Mouse (Mus musculus): ENCODE data around the gene Ndufs7. TPM values are rescaled to one million over a fixed set of nuclear protein-coding genes. Genes with fewer than 3 reads are reported as not detected.
A peak's percentile ranks its signal among the peaks of the same experiment; 100 is the strongest.

Ndufs7 gene
- polyA plus RNA-seq, 1 experiment from 2014 or later, result 444 TPM

DNA sequence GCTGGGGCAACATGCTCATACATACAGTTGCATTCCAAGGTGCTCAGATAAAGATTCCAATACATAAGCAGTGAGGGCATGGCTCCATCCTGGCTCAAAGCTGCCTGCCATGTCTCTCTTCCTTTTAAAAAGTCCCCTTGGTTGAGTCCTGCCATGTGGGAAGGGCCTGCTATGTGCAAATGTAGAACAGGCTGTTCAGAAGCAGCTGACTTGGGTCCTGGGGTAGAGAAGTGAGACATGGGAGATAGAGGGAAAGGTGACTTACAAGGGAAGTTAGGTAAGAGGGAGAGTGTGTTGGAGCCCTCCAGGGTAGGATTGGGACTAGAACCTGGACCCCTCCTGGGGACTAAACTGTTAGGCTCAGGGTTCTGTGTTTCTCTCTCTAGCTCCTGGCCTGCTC is 3.1 kb downstream of the Ndufs7 start:
- Histone ChIP-seq H3K9me3 (ENCODE audit: low read length) (no peaks in the 10 kb centered on the region), H3K9ac (replicated peaks; ENCODE audit: low read length) (no peak overlapping the region), H3K27ac (ENCODE audit: low read length) (no peak overlapping the region), H3K4me2 (replicated peaks; ENCODE audit: low read depth, low read length) (no peak overlapping the region), H3K4me1 (ENCODE audit: insufficient read depth, low read length) (peaks cover 17% of the 10 kb centered on the region), H3K36me3 (ENCODE audit: insufficient read depth, low read length) (peaks cover 39% of the 10 kb centered on the region), H3K27me3 (ENCODE audit: insufficient read depth, low read length) (no peaks in the 10 kb centered on the region), H3K4me3 (ENCODE audit: low read length) (no peak overlapping the region)
- ATAC-seq (ENCODE audit: low FRiP score, low TSS enrichment), result no peak

DNA sequence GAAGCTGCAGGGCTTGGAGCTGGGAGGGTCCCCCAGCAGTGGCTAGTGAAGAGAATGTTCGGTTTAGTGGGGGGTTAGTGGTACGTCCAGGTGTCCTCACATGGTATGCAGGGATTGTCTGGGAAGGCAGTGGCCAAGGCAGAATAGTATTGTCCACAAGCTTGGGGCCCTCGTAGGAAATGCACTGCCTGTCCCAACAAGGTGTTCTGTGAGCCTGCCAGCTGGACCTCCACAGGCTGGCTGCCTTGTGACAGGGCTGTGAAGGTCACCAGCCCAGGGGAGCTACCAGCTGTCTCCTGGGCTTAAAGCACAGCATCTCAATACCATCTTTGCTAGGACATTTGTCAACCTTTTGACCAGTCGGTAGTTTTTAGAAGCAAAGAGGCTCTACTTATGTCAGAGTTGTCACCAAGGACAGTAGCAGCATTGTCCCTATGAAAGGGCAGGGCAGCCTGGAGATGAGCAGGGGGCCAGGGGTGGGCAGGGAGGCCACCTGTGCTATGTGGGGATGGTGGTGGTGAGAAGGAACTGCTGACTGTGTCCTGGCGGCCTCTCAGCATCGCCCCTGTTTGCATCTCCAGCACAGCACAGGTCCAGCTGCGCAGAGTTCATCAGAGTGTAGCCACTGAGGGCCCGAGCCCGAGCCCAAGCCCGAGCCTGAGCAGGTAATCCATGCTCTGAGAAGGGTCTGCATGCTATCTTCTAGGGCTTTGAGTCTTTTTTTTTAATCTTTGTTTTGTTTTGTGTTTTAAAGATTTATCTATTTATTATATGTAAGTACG is 3.8 kb downstream of the Ndufs7 start:
- no peak for ATAC-seq (ENCODE audit: low FRiP score, low TSS enrichment)
- WGBS, result 95% methylated on average over 11 of the region's 11 CpGs
- Histone ChIP-seq H3K9me3 (ENCODE audit: low read length) (no peaks in the 10 kb centered on the region), H3K4me1 (ENCODE audit: insufficient read depth, low read length) (peaks cover 17% of the 10 kb centered on the region), H3K27me3 (ENCODE audit: insufficient read depth, low read length) (no peaks in the 10 kb centered on the region), H3K4me2 (replicated peaks; ENCODE audit: low read depth, low read length) (no peak overlapping the region), H3K27ac (ENCODE audit: low read length) (no peak overlapping the region), H3K36me3 (ENCODE audit: insufficient read depth, low read length) (peaks cover 43% of the 10 kb centered on the region), H3K4me3 (ENCODE audit: low read length) (no peak overlapping the region), H3K9ac (replicated peaks; ENCODE audit: low read length) (no peak overlapping the region)

DNA sequence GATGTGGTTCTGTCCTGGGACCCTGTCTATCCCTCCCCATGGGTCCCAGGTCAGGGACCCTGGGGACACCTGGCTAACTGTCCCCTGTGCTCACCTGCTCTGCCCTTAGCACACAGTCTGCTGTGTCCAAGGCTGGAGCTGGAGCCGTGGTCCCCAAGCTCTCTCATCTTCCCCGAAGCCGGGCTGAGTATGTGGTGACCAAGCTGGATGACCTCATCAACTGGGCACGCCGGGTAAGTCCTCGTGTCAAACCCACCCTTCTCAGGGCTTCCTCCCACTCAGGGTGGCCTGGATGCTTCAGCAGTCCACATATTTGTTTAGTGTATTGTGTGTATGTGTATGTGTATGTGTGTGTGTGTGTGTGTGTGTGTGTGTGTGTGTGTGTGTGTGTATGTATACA is 4.6 kb downstream of the Ndufs7 start:
- H3K9me3 ChIP-seq (ENCODE audit: low read length), result no peaks in the 10 kb centered on the region
- WGBS, result 87% methylated on average over 6 of the region's 6 CpGs
- H3K27me3 ChIP-seq (ENCODE audit: insufficient read depth, low read length), result no peaks in the 10 kb centered on the region
- peaks cover 10% of the 10 kb centered on the region for H3K4me1 ChIP-seq (ENCODE audit: insufficient read depth, low read length)
- no peak for ATAC-seq (ENCODE audit: low FRiP score, low TSS enrichment)
- H3K9ac ChIP-seq (replicated peaks; ENCODE audit: low read length), result no peak overlapping the region
- peaks cover 50% of the 10 kb centered on the region for H3K36me3 ChIP-seq (ENCODE audit: insufficient read depth, low read length)
- H3K4me2 ChIP-seq (replicated peaks; ENCODE audit: low read depth, low read length), result no peak overlapping the region
- H3K4me3 ChIP-seq (ENCODE audit: low read length), result no peak overlapping the region
- H3K27ac ChIP-seq (ENCODE audit: low read length), result no peak overlapping the region

DNA sequence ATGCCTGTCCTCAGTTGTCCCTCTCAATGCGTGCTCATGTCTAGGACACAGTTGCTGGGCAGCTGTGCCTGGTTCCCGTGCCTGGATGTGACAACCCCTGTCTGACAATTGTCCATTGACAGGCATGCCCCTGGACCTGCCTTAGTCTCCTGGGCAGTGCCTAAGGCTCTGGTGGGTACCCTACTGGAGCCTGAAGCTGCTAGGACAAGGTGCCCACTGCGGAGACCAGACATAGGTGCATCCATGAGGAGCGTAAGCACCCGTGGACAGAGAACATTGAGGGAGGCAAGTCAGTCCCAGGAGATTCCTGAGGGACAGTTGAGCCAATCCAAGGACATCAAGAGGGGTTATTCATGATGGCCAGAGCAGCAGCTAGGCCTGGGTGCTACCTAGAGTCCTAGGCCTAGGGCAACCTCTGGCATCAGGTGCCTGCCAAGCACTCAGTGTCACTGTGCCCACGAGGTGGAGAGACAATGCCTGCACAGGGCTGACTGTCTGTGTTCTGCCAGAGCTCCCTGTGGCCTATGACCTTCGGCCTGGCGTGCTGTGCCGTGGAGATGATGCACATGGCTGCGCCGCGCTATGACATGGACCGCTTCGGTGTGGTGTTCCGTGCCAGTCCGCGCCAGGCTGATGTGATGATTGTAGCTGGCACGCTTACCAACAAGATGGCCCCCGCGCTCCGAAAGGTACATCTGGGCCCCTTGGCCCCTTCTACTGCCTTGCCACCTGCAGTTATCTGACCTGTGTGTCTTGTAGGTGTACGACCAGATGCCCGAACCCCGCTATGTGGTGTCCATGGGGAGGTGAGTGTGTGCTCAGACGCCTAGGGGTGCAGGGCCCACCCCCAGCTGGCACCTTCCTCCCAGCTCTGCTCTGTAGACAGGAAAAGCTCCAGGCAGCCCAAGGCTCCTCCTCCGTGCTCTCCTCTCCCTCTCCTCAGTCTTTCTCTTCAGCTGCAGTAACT is 5.7 kb downstream of the Ndufs7 start:
- no peak overlapping the region for H3K27ac ChIP-seq (ENCODE audit: low read length)
- H3K9ac ChIP-seq (replicated peaks; ENCODE audit: low read length), result no peak overlapping the region
- no peaks in the 10 kb centered on the region for H3K27me3 ChIP-seq (ENCODE audit: insufficient read depth, low read length)
- ATAC-seq (ENCODE audit: low FRiP score, low TSS enrichment), result no peak
- H3K9me3 ChIP-seq (ENCODE audit: low read length), result no peaks in the 10 kb centered on the region
- peaks cover 14% of the 10 kb centered on the region for H3K4me1 ChIP-seq (ENCODE audit: insufficient read depth, low read length)
- H3K4me3 ChIP-seq (ENCODE audit: low read length), result no peak overlapping the region
- 93% methylated on average over 26 of the region's 26 CpGs for WGBS
- peaks cover 54% of the 10 kb centered on the region for H3K36me3 ChIP-seq (ENCODE audit: insufficient read depth, low read length)
- no peak overlapping the region for H3K4me2 ChIP-seq (replicated peaks; ENCODE audit: low read depth, low read length)

DNA sequence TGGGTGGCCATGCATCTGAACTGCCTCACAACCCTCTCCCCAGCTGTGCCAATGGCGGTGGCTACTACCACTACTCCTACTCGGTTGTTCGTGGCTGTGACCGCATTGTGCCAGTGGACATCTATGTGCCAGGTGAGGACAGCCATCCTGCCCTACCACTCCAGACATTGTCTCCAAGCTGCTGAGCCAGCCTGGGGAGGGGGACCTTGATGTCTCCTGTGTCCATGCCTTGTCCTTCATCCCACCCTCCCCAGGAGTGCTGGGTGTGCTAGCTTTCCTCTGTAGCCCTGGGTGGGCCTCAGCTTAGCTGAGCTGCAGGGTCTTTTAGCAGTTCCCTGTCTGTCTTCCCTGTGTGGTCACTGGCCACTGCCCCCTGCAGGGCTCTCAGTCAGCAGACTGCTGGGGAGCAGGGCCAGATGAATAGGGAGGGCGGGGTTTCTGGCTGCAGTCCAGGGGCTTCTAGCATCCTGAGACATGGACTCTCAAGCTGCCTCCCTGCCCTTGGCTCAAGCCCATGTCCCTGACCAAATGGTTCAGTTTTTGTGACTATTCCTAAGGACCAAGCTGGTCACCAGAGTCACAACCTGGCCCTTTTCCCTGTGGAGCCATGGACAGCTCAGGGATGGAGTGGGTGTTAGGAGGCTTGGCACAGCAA is 7.1 kb downstream of the Ndufs7 start:
- Histone ChIP-seq H3K27me3 (ENCODE audit: insufficient read depth, low read length) (no peaks in the 10 kb centered on the region), H3K36me3 (ENCODE audit: insufficient read depth, low read length) (peaks cover 54% of the 10 kb centered on the region), H3K27ac (ENCODE audit: low read length) (no peak overlapping the region)

DNA sequence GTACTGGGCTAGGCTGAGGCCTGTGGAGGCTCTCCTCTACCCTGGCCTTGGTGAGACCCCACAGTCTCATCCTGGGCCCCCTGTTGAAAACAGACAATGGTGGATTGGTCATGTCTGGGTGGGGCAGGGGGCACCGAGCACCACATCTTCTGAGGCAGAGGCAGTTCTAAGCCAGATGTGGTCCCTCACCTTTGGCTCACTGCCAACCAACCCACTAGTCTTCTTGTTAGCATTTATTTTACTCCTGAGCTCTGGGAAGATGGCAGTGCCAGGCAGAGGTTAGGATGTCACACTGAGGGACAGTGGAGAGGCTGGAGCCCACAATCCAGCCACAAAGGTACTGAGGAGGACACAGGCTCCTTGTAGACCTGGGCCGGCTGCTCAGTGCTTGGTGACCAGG is 9.0 kb downstream of the Ndufs7 start:
- Histone ChIP-seq H3K4me2 (replicated peaks; ENCODE audit: low read depth, low read length) (no peak overlapping the region), H3K9ac (replicated peaks; ENCODE audit: low read length) (no peak overlapping the region), H3K9me3 (ENCODE audit: low read length) (no peaks in the 10 kb centered on the region), H3K27ac (ENCODE audit: low read length) (no peak overlapping the region), H3K4me1 (ENCODE audit: insufficient read depth, low read length) (peaks cover 23% of the 10 kb centered on the region), H3K27me3 (ENCODE audit: insufficient read depth, low read length) (no peaks in the 10 kb centered on the region), H3K36me3 (ENCODE audit: insufficient read depth, low read length) (peaks cover 52% of the 10 kb centered on the region), H3K4me3 (ENCODE audit: low read length) (no peak overlapping the region)
- no peak for ATAC-seq (ENCODE audit: low FRiP score, low TSS enrichment)
- 79% methylated on average over 2 of the region's 2 CpGs for WGBS

More for the DNA sequence above, 7.1 kb downstream of the Ndufs7 start:
- 90% methylated on average over 5 of the region's 5 CpGs for WGBS
- no peaks in the 10 kb centered on the region for H3K9me3 ChIP-seq (ENCODE audit: low read length)
- H3K4me2 ChIP-seq (replicated peaks; ENCODE audit: low read depth, low read length), result no peak overlapping the region
- H3K4me1 ChIP-seq (ENCODE audit: insufficient read depth, low read length), result peaks cover 15% of the 10 kb centered on the region
- no peak overlapping the region for H3K4me3 ChIP-seq (ENCODE audit: low read length)
- H3K9ac ChIP-seq (replicated peaks; ENCODE audit: low read length), result no peak overlapping the region
- ATAC-seq (ENCODE audit: low FRiP score, low TSS enrichment), result no peak

DNA sequence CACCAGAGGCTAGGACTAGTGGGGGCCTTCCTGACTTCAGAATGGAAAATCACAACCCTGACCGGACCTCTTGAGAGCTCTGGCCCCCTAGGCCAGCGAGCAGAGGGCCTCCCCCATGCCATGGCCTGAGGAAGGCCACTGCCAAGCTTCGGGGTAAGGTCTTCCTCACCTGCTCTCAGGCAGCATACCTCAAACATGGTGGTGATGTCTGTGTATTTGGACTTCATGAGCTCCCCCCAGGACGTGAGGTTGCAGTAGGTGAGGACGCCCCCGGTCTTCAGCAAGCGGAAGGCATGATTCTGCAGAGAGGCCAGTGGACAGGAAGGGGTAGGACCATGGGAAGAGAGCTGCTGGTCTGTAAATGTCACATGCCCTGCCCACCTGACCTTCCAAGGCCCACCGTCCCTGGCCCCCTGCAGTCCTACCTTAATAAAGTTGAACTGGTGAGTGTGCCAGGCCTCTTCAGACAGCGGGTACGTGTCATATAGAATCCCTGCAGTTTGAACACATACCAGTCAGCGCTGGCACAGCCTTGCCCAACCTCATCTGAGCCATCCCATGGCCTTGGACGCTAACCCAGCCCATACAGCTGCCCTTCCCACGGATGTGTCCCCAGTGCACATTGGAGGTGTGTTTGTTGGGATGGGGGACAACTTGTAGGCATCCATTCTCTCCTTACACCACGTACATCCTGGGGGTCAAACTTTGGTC is 10.0 kb downstream of the Ndufs7 start:
- WGBS, result 88% methylated on average over 14 of the region's 14 CpGs
- Histone ChIP-seq H3K4me1 (ENCODE audit: insufficient read depth, low read length) (peaks cover 23% of the 10 kb centered on the region), H3K36me3 (ENCODE audit: insufficient read depth, low read length) (peaks cover 46% of the 10 kb centered on the region), H3K9ac (replicated peaks; ENCODE audit: low read length) (no peak overlapping the region), H3K27ac (ENCODE audit: low read length) (no peak overlapping the region), H3K4me3 (ENCODE audit: low read length) (no peak overlapping the region), H3K4me2 (replicated peaks; ENCODE audit: low read depth, low read length) (peak overlapping the region; percentile 94), H3K9me3 (ENCODE audit: low read length) (no peaks in the 10 kb centered on the region), H3K27me3 (ENCODE audit: insufficient read depth, low read length) (no peaks in the 10 kb centered on the region)
- ATAC-seq (ENCODE audit: low FRiP score, low TSS enrichment), result no peak

DNA sequence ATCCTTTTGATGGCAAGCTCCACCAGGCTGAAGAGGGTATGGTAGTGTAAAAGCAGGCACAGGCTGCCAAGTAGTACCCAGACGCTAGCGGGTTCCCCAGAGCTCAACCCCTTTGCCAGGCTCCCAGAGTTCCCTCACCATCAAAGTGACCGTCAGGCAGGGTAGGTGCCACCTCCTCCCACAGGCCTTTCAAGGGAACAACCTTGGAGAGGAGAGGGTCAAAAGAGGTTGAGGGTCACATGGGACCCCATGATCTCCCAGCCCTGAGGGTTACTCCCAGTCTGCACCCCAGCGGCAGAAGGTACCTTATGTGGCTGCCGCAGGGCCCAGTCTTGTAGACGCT is 10.5 kb downstream of the Ndufs7 start:
- H3K27me3 ChIP-seq (ENCODE audit: insufficient read depth, low read length), result no peaks in the 10 kb centered on the region
- H3K9ac ChIP-seq (replicated peaks; ENCODE audit: low read length), result peak overlapping the region; percentile 73; the same call in 1 of the 2 replicates
- peak overlapping the region; percentile 63 for H3K4me3 ChIP-seq (ENCODE audit: low read length)
- peak overlapping the region; percentile 94 for H3K4me2 ChIP-seq (replicated peaks; ENCODE audit: low read depth, low read length)
- H3K36me3 ChIP-seq (ENCODE audit: insufficient read depth, low read length), result peaks cover 41% of the 10 kb centered on the region
- H3K27ac ChIP-seq (ENCODE audit: low read length), result peak overlapping the region; percentile 100; the same call in 1 of the 2 replicates
- no peak for ATAC-seq (ENCODE audit: low FRiP score, low TSS enrichment)
- no peaks in the 10 kb centered on the region for H3K9me3 ChIP-seq (ENCODE audit: low read length)
- H3K4me1 ChIP-seq (ENCODE audit: insufficient read depth, low read length), result peaks cover 23% of the 10 kb centered on the region
- WGBS, result 67% methylated on average over 6 of the region's 6 CpGs

DNA sequence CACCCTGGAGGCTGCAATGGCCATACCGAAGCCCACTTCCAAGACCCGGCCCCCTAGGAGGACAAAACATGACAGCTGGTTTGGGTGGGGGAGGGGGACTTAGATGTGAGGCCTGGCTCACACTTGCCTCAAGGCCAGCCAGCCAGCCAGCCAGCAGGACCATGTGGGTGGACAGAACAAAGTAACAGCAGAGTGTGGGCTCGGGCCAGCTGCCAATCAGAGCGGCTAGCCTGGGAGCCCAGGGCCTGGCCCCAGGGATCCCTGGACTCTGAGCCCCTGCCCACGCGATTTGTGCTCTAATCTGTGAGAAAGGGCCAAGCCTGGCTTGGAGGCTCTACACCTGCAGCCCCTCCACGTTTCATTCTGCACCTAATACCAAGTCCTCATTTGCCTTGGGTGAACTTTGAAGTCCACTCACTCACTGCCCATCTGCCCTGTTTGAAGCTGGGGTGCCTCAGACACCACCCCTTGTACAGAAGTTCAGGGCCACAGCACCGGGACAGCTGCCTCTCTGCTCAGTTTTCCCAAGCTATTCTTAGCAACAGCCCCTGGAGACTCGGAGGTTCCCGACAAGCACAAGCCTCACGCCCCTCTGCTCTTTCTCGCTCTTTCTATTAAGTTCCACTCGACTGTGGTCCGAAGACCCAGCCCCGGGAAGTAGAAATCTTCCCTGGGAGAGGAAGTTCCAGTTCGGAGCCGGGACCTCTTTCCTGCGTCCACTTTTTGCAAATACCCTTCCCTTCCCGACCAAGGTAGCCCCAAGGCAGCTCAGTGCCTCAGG is 11.1 kb downstream of the Ndufs7 start:
- Histone ChIP-seq H3K4me1 (ENCODE audit: insufficient read depth, low read length) (peaks cover 23% of the 10 kb centered on the region), H3K9ac (replicated peaks; ENCODE audit: low read length) (peak overlapping the region; percentile 73), H3K27ac (ENCODE audit: low read length) (peak overlapping the region; percentile 100), H3K4me2 (replicated peaks; ENCODE audit: low read depth, low read length) (peak overlapping the region; percentile 94), H3K4me3 (ENCODE audit: low read length) (peak overlapping the region; percentile 63), H3K27me3 (ENCODE audit: insufficient read depth, low read length) (no peaks in the 10 kb centered on the region), H3K9me3 (ENCODE audit: low read length) (no peaks in the 10 kb centered on the region), H3K36me3 (ENCODE audit: insufficient read depth, low read length) (peaks cover 35% of the 10 kb centered on the region)
- ATAC-seq (ENCODE audit: low FRiP score, low TSS enrichment), result no peak
- WGBS, result 4% methylated on average over 19 of the region's 19 CpGs

All from kidney, embryonic 16.5 days (tissue).